Mouse (Mus musculus): ENCODE data around the gene Col5a2.
"Not testable (repeated sequence)": the region's sequence is repeated elsewhere in the genome, so short reads cannot be mapped to it uniquely, and the experiment has no call there.

Gene Col5a2

DNA sequence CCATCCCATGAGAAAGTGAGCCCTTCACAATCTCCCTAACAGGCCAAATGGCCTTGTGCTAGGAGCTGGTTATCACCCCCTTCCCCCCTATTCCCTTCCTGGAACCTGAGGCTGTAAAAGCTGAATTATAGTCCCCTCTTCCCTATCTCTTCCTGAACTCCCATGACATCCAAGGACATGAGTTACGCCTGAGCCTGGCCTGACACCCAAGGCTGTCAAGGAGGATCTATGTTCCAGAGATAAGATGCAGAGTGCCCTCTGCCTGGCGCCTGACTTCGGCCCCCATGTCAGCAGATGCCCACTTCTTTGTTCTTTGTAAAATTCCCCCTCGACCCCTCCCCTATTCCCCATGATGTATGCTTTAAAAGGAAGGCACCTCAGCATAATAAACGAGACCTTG is 73.9 kb downstream of the Col5a2 start:
- not testable (repeated sequence) for DNase-seq (ENCODE audit: low spot score)

DNA sequence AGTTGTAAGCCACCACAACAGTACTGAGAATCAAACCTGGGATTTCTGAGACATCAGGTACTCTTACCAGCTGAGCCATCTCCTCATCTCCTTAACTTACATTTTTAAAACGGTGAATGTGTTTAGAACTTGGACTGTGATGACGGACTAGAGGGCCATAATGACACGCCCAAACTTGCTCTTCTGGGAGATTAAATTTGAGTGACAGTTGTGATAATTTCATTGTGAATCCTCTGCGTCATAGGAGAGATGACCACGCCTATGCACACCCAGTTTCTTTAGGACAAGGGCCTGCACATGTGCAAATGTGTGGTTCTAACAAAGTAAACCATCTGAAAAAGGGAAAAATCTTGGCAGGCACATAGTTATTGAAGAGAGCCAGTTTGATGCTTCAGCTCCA is 79.2 kb downstream of the Col5a2 start:
- DNase-seq (ENCODE audit: low spot score): no peak

DNA sequence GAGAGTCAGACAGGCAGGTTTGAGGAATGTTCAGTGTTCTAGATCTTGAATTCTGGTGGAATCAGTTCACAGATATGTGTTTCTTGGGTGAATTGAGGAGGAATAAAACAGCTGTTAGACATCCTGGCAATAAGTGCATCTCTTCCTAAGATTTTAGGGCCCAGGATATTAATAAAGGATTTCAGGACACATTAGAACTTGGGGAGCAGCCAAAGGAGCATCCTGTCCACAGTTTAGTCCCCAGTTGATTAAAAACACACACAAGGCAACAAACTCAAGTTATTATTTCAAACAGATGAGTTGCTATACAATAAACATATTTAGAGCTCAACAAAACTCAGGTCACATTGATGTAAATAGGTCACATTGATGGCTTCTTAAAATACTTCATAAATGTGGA is 82.5 kb downstream of the Col5a2 start:
- no peak for DNase-seq (ENCODE audit: low spot score)

DNA sequence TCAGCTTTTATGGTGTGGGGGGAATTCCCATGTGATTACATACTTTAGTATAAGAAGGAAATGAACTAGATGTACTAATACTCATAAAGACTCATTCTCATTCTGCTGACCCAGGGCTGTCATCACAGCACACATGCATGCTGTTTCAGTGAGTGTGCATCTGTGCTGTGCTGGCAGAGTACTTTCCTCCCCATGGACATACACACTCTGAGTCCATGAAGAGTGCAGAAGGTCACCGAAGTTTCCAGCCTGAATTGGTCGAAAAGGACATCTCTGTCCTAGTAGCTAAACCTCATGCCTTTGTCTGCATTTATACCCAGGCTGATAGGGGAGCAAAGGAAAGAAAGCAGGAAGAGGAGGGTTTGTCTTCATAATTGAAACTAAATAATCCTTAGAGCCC is 83.2 kb downstream of the Col5a2 start:
- DNase-seq (ENCODE audit: low spot score): no peak

DNA sequence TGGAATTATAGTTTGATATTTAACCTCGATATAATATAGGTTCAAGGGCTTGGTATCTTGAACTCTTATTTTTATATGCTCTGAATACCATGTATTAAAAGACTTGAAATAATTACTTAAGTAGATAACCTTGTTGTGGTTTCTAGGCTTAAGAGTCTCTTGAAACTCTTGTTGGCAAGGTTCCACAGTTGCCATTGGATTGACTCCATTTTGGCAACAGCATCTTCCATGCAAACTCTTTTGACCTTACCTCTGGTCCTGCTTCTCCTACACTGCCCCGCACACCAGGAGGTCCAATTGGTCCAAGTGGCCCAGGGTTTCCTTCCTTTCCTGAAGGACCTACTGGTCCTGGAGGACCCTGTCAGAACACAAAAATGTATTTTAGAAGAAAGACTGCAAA is 121.2 kb downstream of the Col5a2 start:
- peak; percentile 14 for DNase-seq (ENCODE audit: low spot score)

DNA sequence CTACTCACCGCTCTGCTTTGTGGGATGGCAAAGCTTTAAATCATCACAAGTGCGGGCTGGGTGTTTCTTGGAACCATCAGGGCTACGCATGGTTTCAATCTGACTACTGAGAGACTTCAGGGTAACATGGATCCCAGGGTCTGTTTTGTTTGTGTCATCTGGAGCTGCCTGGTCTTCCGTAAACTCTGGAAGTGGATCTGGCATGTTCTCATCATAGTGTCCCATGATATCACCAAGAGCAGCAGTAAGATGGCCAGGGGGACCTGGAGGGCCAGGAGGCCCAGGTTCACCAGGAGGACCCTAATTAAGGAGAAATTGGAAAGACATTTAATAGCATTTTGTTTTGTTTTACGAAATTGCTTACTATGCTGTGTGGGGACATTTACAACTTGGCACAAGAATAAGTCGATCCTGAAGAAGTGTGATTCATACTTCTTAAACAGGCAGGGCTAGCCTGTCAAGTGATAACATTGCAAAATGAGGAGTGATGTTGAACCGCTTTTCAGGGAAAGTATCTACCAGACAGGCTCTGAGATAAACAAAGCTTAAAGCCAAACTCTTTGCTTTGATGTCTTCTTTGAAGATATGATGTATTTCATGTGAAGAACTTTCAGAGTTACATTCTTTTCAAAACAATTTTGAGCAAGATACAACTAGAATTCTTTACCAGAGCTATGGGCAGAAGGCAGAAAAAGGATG is 122.9 kb downstream of the Col5a2 start:
- peak; percentile 7 for DNase-seq (ENCODE audit: low spot score)

DNA sequence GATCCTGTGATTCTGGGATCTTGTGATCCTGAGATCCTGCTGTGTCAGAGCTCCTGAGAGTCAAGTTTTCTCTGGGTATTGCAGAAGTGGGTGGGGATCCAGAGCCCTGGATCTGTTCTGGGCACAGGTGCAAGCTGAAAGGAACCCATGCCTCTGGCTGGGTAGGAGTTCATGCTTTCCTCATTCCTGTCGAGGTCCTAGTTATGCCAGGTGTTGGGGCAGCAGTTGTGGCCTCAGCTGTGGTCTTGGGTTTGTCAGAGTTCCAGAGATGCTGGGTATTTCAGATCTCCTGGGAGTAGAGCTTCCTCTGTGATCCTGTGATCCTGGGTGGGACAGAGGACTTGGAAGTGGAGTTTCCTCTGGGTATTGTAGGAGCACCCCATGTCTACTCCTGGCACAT is 137.7 kb downstream of the Col5a2 start:
- no peak for DNase-seq (ENCODE audit: low spot score)

DNA sequence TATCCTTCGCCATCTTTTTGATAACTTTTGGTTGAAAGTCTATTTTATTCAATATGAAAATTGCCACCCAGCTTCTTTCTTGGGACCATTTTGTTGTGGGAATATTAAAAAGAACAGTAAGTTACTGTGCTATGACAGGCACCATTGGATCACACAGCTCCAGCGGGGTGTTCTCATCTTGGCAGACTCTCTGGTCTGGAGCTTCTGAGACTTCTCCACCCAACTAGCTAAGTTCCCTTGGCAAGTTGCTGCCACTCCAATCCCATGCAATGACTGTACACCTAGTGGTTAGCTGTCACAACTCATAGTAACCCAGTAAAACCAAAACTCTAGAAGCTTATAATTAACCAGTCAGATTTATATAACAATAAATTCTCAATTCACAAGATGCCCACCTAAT is 139.8 kb downstream of the Col5a2 start:
- no peak for DNase-seq (ENCODE audit: low spot score)

DNA sequence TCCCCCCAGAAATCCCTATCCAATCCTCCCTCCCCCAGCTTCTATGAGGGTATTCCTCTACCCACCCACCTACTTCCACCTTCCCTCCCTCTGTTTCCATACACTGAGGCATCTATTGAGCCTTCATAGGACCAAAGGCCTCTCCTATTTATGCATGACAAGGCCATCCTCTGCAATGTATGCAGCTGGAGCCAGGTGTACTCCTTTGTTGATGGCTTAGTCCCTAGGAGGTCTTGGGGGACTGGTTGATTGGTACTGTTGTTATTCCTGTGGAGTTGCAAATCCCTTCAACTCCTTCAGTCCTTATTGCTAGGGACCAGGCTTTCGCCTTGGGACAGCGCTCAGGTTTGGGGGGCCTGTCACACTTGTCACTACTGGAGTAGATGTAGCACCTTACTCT is 143.4 kb downstream of the Col5a2 start:
- no peak for DNase-seq (ENCODE audit: low spot score)

DNA sequence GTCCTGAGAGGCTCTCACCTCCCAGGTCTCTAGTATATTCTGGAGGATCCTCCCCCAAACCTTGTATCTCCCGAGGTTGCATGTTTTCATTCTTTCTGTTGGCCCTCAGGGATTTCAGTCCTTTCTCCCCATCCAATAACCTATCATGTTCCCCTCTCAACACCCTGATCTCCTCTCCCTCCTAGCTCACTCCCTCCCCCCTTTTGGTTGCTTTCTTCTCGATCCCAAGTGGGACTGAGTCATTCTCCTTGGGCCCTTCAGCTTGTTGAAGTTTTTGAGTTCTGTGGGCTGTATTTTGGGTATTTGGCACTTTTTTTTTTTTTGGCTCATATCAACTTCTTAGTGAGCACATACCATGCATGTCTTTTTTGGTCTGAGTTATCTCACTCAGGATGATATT is 143.9 kb downstream of the Col5a2 start:
- no peak for DNase-seq (ENCODE audit: low spot score)

DNA sequence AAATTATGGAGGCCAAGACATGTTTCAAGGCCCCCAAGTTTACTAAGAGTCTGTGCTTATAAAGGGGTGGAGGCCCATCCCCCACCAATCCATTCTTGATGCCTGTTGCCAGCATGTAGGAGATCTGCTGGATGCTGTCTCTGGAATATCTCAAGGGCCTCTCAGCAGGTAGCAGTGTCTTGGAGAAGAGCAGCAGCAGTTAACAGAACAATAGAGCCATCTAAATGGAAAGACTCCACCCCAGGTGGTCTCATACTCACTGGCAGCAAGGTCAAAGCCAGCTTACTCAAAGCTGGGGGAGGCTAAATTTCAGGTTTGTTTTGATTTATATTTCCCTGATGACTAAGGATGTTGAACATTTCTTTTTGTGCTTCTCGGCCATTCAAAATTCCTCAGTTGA is 145.1 kb downstream of the Col5a2 start:
- DNase-seq (ENCODE audit: low spot score): no peak

DNA sequence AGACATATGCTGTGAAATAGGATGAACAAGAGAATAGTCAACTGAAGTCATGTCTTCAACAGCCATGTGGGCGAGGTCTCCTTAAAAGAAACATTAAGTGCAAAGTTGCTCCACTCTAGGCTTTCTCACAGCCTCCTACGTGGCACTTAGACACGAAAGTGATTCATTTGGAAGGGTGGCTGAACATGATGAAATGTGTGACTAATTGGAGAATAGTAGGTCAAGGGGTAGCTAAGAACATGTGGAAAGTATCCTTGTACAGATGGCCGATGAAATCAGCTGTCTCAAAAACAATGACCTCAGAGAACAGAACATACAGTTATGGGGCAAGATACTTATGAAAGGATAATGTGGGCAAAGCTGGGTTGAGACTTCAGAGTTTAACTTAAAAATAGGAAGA is 147.1 kb downstream of the Col5a2 start:
- DNase-seq (ENCODE audit: low spot score): no peak

DNA sequence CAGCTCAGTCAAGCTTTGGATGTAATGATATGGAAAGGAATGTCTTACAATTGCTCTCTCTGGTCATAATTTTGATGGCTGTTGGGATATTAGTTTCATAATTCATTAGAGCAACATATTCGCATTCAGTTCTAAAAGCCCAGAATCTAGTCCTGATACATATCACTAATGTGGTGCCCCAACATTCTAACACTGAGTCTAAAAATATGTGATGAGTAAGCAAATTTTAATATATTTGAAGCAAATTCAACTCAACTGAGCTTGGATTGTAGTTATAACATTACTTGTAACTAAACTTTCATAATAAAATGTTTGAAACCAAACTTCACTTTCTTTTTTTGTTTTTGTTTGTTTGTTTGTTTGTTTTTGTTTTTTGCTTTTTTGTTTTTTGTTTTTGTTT is 173.9 kb downstream of the Col5a2 start:
- DNase-seq (ENCODE audit: low spot score): no peak
